Mouse (Mus musculus) stomach, embryonic 16.5 days (tissue): ENCODE data around the gene Cpm. TPM values are rescaled to one million over a fixed set of nuclear protein-coding genes. Genes with fewer than 3 reads are reported as not detected.
"Not testable (repeated sequence)": the region's sequence is repeated elsewhere in the genome, so short reads cannot be mapped to it uniquely, and the experiment has no call there.

Source experiments
- ATAC-seq: fragments of 200-750 bp; cut with Nextera tagmentation; 2 replicates; pipeline ENCODE4 v1.8.0; 2017; ENCODE audit warnings: moderate number of reproducible peaks, moderate TSS enrichment; ENCODE audit not compliant: insufficient read depth, low FRiP score
- H3K27ac ChIP-seq: fragments of 300-500 bp; sonication (generic); 2 replicates; pipeline ENCODE4 v1.5.1; 2014; ENCODE audit warnings: low read length
- H3K27me3 ChIP-seq: fragments of 300-500 bp; sonication (generic); 2 replicates; pipeline ENCODE4 v1.6.1; 2014; ENCODE audit warnings: low read length, control low read depth, mixed read lengths; ENCODE audit not compliant: control insufficient read depth, insufficient read depth
- H3K36me3 ChIP-seq: fragments of 300-500 bp; sonication (generic); 2 replicates; pipeline ENCODE4 v1.6.1; 2014; ENCODE audit warnings: low read length; ENCODE audit not compliant: control insufficient read depth, insufficient read depth
- H3K4me1 ChIP-seq: fragments of 300-500 bp; sonication (generic); 2 replicates; pipeline ENCODE4 v1.6.1; 2014; ENCODE audit warnings: low read length, control low read depth, mixed read lengths; ENCODE audit not compliant: control insufficient read depth, insufficient read depth
- H3K4me2 ChIP-seq: fragments of 300-500 bp; sonication (generic); 2 replicates; pipeline ENCODE4 v1.6.1; 2014; ENCODE audit warnings: low read depth, low read length, mixed read lengths
- H3K4me3 ChIP-seq: fragments of 300-500 bp; sonication (generic); replicated peaks from 2 replicates; pipeline ENCODE4 v1.5.1; 2014; ENCODE audit warnings: mild to moderate bottlenecking, low read length
- H3K9ac ChIP-seq: fragments of 300-500 bp; sonication (generic); 2 replicates; pipeline ENCODE4 v1.6.1; 2014; ENCODE audit warnings: low read length
- H3K9me3 ChIP-seq: fragments of 300-500 bp; sonication (generic); replicated peaks from 2 replicates; pipeline ENCODE4 v1.6.1; 2016; ENCODE audit warnings: low read length, control low read depth; ENCODE audit not compliant: control insufficient read depth
- WGBS: fragments of 180-500 bp; shearing (Covaris S2); extraction: QIAGEN DNeasy Blood & Tissue Kit; methylation state at CpG from one replicate; pipeline ENCODE4 v1.1.7; 2014; 5-methylcytosine and 5-hydroxymethylcytosine counted together
- polyA plus RNA-seq: library from polyadenylated mRNA; unstranded; fragments of >200 nt; fragmentation: Nextera tagmentation; extraction: Ambion mirVana; gene quantifications from 2 replicates; pipeline ENCODE4 v1.2.1, GENCODE M21; 2015

The Cpm gene
- polyA plus RNA-seq, 1 experiment from 2014 or later, result 74.0 TPM

- WGBS, result 96% methylated on average over 3 of the region's 3 CpGs
- no peaks in the 10 kb centered on the region for H3K27me3 ChIP-seq
- no peaks in the 10 kb centered on the region for H3K4me1 ChIP-seq
- no peak for ATAC-seq
- no peaks in the 10 kb centered on the region for H3K9me3 ChIP-seq
- H3K4me2 ChIP-seq, result no peak overlapping the region
- H3K27ac ChIP-seq, result no peak overlapping the region
- no peak overlapping the region for H3K9ac ChIP-seq
- no peak overlapping the region for H3K4me3 ChIP-seq
- peaks cover 55% of the 10 kb centered on the region for H3K36me3 ChIP-seq
Measured at GRCm38 (mm10) chr10:117697561-117698115, 68.3 kb downstream of the Cpm start.

GRCm38 (mm10) chr10:117698313-117699138 lies 69.2 kb downstream of the Cpm start:
- 98% methylated on average over 10 of the region's 10 CpGs for WGBS
- H3K27ac ChIP-seq, result no peak overlapping the region
- no peak overlapping the region for H3K4me2 ChIP-seq
- no peak overlapping the region for H3K4me3 ChIP-seq
- no peaks in the 10 kb centered on the region for H3K4me1 ChIP-seq
- peaks cover 61% of the 10 kb centered on the region for H3K36me3 ChIP-seq
- no peak overlapping the region for H3K9ac ChIP-seq
- no peaks in the 10 kb centered on the region for H3K27me3 ChIP-seq
- no peak for ATAC-seq
- H3K9me3 ChIP-seq, result no peaks in the 10 kb centered on the region

GRCm38 (mm10) chr10:117699914-117700313 lies 70.6 kb downstream of the Cpm start:
- 95% methylated on average over 4 of the region's 4 CpGs for WGBS
- Histone ChIP-seq H3K9me3 (no peaks in the 10 kb centered on the region), H3K27me3 (no peaks in the 10 kb centered on the region), H3K27ac (no peak overlapping the region), H3K9ac (no peak overlapping the region), H3K4me1 (no peaks in the 10 kb centered on the region), H3K36me3 (peaks cover 59% of the 10 kb centered on the region), H3K4me2 (no peak overlapping the region), H3K4me3 (no peak overlapping the region)
- no peak for ATAC-seq

GRCm38 (mm10) chr10:117700450-117700849 lies 71.2 kb downstream of the Cpm start:
- 88% methylated on average over 1 of the region's 1 CpGs for WGBS
- no peaks in the 10 kb centered on the region for H3K9me3 ChIP-seq

GRCm38 (mm10) chr10:117701034-117701829 lies 71.9 kb downstream of the Cpm start:
- WGBS, result 93% methylated on average over 6 of the region's 6 CpGs

More at GRCm38 (mm10) chr10:117700450-117700849, 71.2 kb downstream of the Cpm start:
- Histone ChIP-seq H3K4me2 (no peak overlapping the region), H3K4me1 (no peaks in the 10 kb centered on the region), H3K4me3 (no peak overlapping the region), H3K27me3 (no peaks in the 10 kb centered on the region), H3K9ac (no peak overlapping the region), H3K36me3 (peaks cover 55% of the 10 kb centered on the region), H3K27ac (no peak overlapping the region)
- ATAC-seq, result no peak

GRCm38 (mm10) chr10:117702024-117702833 lies 72.9 kb downstream of the Cpm start:
- no peak overlapping the region for H3K27ac ChIP-seq

More at GRCm38 (mm10) chr10:117701034-117701829, 71.9 kb downstream of the Cpm start:
- Histone ChIP-seq H3K27ac (no peak overlapping the region), H3K9me3 (no peaks in the 10 kb centered on the region), H3K4me1 (no peaks in the 10 kb centered on the region), H3K4me2 (no peak overlapping the region), H3K4me3 (no peak overlapping the region), H3K27me3 (no peaks in the 10 kb centered on the region), H3K9ac (no peak overlapping the region), H3K36me3 (peaks cover 48% of the 10 kb centered on the region)
- no peak for ATAC-seq

GRCm38 (mm10) chr10:117703506-117703905 lies 74.2 kb downstream of the Cpm start:
- H3K27me3 ChIP-seq, result no peaks in the 10 kb centered on the region
- H3K4me2 ChIP-seq, result no peak overlapping the region
- H3K9me3 ChIP-seq, result no peaks in the 10 kb centered on the region
- ATAC-seq, result no peak
- 80% methylated on average over 3 of the region's 3 CpGs for WGBS
- peaks cover 34% of the 10 kb centered on the region for H3K36me3 ChIP-seq
- H3K9ac ChIP-seq, result no peak overlapping the region
- no peak overlapping the region for H3K4me3 ChIP-seq
- peaks cover 7% of the 10 kb centered on the region; the same call in 1 of the 2 replicates for H3K4me1 ChIP-seq
- no peak overlapping the region for H3K27ac ChIP-seq

More at GRCm38 (mm10) chr10:117702024-117702833, 72.9 kb downstream of the Cpm start:
- 93% methylated on average over 6 of the region's 6 CpGs for WGBS
- ATAC-seq, result no peak
- Histone ChIP-seq H3K9ac (no peak overlapping the region), H3K4me3 (no peak overlapping the region), H3K27me3 (no peaks in the 10 kb centered on the region), H3K9me3 (no peaks in the 10 kb centered on the region), H3K4me2 (no peak overlapping the region), H3K36me3 (peaks cover 46% of the 10 kb centered on the region), H3K4me1 (peaks cover 7% of the 10 kb centered on the region; the same call in 1 of the 2 replicates)

GRCm38 (mm10) chr10:117704314-117704963 lies 75.1 kb downstream of the Cpm start:
- not testable (repeated sequence) for H3K9ac ChIP-seq, H3K27ac ChIP-seq, H3K4me2 ChIP-seq, H3K27me3 ChIP-seq, H3K4me3 ChIP-seq, H3K9me3 ChIP-seq, ATAC-seq
- WGBS, result 97% methylated on average over 6 of the region's 6 CpGs
- peaks cover 14% of the 10 kb centered on the region for H3K4me1 ChIP-seq
- peaks cover 31% of the 10 kb centered on the region for H3K36me3 ChIP-seq
